Comparison of ENCODE assay signal across 11 mouse cellular contexts in the genomic region with DNA sequence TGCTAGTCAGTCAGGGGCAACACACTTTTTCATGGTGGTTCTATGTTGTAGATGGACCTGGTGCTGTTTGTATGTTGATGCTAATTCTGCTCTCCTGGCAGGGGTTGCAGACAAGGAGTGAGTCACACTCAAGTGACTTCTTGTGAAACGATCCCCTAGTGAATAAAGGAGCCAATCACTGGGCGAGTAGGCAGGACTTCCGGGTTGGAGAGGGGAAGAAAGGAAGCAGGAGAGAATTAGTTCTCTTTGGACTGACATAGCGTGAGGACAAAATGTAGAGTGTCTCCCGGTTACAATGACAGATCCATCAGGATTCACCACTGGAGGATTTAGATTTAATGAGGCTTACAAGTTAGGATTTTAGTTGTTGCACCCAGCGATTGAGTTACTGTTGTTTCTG. TPM values are rescaled to one million over a fixed set of nuclear protein-coding genes. Genes with fewer than 3 reads are reported as not detected.
DNase-seq lines count a peak whose midpoint lies in the region; ATAC-seq and TF ChIP-seq lines count a peak whose summit lies in the region.
"Had no signal": no experiment of that assay in that cellular context is flagged by ENCODE, and none has a peak within 500 bp of the region (broad histone marks: within the 10 kb centered on the region; RNA-seq: fewer than 3 reads in every experiment).

No protein-coding gene starts in this region.

- H3K4me1 ChIP-seq in heart, embryonic 12.5 days (replicated peaks), result peaks cover 57% of the 10 kb centered on the region

- no peak for ATAC-seq in heart, embryonic 12.5 days (ENCODE audit: insufficient number of reproducible peaks, low FRiP score)

- TF ChIP-seq CTCF in gastrocnemius, adult 2 months (IDR thresholded peaks at IDR 0.05), result no peak

- H3K9ac ChIP-seq in heart, embryonic 12.5 days, result no peak overlapping the region
- H3K9ac ChIP-seq: liver, embryonic 15.5 days; neural tube, embryonic 13.5 days had no signal

- H3K27ac ChIP-seq in gastrocnemius, adult 2 months, result peak overlapping the region; percentile 83
- H3K27ac ChIP-seq in heart, embryonic 12.5 days (ENCODE audit: poor library complexity, severe bottlenecking), result 0 out of 2 replicates have a peak overlapping the region, but pooled peaks have one; percentile 99
- peak overlapping the region; percentile 94 for H3K27ac ChIP-seq in macrophage
- H3K27ac ChIP-seq: liver, embryonic 15.5 days; neural tube, embryonic 13.5 days had no signal

- H3K36me3 ChIP-seq in heart, embryonic 12.5 days, result peaks cover 10% of the 10 kb centered on the region
- peaks cover 20% of the 10 kb centered on the region for H3K36me3 ChIP-seq in macrophage (ENCODE audit: inconsistent target)
- H3K36me3 ChIP-seq: liver, embryonic 15.5 days had no signal

- 70% methylated on average over 6 of the region's 6 CpGs for WGBS in heart, embryonic 12.5 days
- 25% methylated on average over 6 of the region's 6 CpGs for WGBS in macrophage (ENCODE audit: missing documents)

- DNase-seq in gastrocnemius, adult 2 months, result peak; percentile 54
- DNase-seq in gastrocnemius, postnatal 10 days, result no peak
- DNase-seq in adrenal gland, postnatal 14 days, result peak; percentile 64
- DNase-seq in retina, embryonic 14.5 days (ENCODE audit: low spot score), result no peak
- DNase-seq in kidney, adult 11 months, result no peak
- DNase-seq in neural tube, embryonic 10.5 days (ENCODE audit: extremely low spot score, low spot score), result no peak
- DNase-seq: embryo, embryonic 11 days had no signal

- peaks cover 92% of the 10 kb centered on the region for H3K79me2 ChIP-seq in macrophage (ENCODE audit: inconsistent target)

- H3K4me2 ChIP-seq in heart, embryonic 12.5 days, result no peak overlapping the region
- H3K4me2 ChIP-seq: liver, embryonic 15.5 days; neural tube, embryonic 13.5 days had no signal

- no peak overlapping the region for H3K4me3 ChIP-seq in gastrocnemius, adult 2 months
- H3K4me3 ChIP-seq in heart, embryonic 12.5 days, result no peak overlapping the region
- H3K4me3 ChIP-seq in macrophage (ENCODE audit: inconsistent target), result no peak overlapping the region
- H3K4me3 ChIP-seq: liver, embryonic 15.5 days; neural tube, embryonic 13.5 days had no signal

- no peaks in the 10 kb centered on the region for H3K27me3 ChIP-seq in heart, embryonic 12.5 days (replicated peaks)
- H3K27me3 ChIP-seq: liver, embryonic 15.5 days; neural tube, embryonic 13.5 days had no signal

- intact Hi-C loops in gastrocnemius, adult 2 months (cut with DNase I), result loop anchor here (5.0 kb wide), 1 partner anchor 38 kb away; the partner anchor contains the start of genes Haus8 and Myo9b

- H3K9me3 ChIP-seq in heart, embryonic 12.5 days (replicated peaks), result no peaks in the 10 kb centered on the region
- H3K9me3 ChIP-seq: liver, embryonic 15.5 days; neural tube, embryonic 13.5 days had no signal

RNA-seq across cellular contexts. Expression of gene Haus8, which starts 37.7 kb away (rescaled TPM):
- 1 to 10 TPM; 5.5 to 7.9 TPM for total RNA-seq in gastrocnemius, adult 2 months (2021)
- total RNA-seq in gastrocnemius, postnatal 10 days (2021), result 10 to 100 TPM; 10.0 to 10.3 TPM
- total RNA-seq in adrenal gland, postnatal 14 days (2021), result 13.6 and 16.5 TPM in 2 replicates
- 131 and 132 TPM in 2 replicates for polyA plus RNA-seq in heart, embryonic 12.5 days (2016; fragmentation: Nextera tagmentation; extraction: Ambion mirVana)
- 10 to 100 TPM in 25 of 26 experiments, 1 to 10 TPM in 1; 3.3 to 96.5 (median 47.3) TPM for total RNA-seq in macrophage (2018; cell fraction: chromatin; rRNA removed)
- 10 to 100 TPM; 25.2 to 59.1 (median 38.7) TPM for total RNA-seq in macrophage (2018; cell fraction: cytosol; rRNA removed)
- total RNA-seq in macrophage (2018; cell fraction: nucleus; rRNA removed), result 10 to 100 TPM in 25 of 26 experiments, 1 to 10 TPM in 1; 8.6 to 61.0 (median 33.6) TPM
- polyA plus RNA-seq in macrophage (2018), result 38.3 to 72.4 TPM (median 41.3 TPM) in 3 replicates

RNA-seq across cellular contexts. Expression of gene Myo9b, which starts 37.9 kb away (rescaled TPM):
- 1 to 10 TPM; 6.1 to 9.3 TPM for total RNA-seq in gastrocnemius, adult 2 months (2021)
- 10 to 100 TPM; 17.6 to 25.9 TPM for total RNA-seq in gastrocnemius, postnatal 10 days (2021)
- 30.6 and 41.0 TPM in 2 replicates for total RNA-seq in adrenal gland, postnatal 14 days (2021)
- polyA plus RNA-seq in heart, embryonic 12.5 days (2016; fragmentation: Nextera tagmentation; extraction: Ambion mirVana), result 28.1 and 29.1 TPM in 2 replicates
- 100 to 1,000 TPM; 236 to 753 (median 362) TPM for total RNA-seq in macrophage (2018; cell fraction: chromatin; rRNA removed)
- total RNA-seq in macrophage (2018; cell fraction: cytosol; rRNA removed), result 100 to 1,000 TPM in 21 of 26 experiments, 10 to 100 TPM in 5; 78.0 to 159 (median 121) TPM
- total RNA-seq in macrophage (2018; cell fraction: nucleus; rRNA removed), result 100 to 1,000 TPM; 161 to 375 (median 242) TPM
- 89.8 to 105 TPM (median 97.3 TPM) in 3 replicates for polyA plus RNA-seq in macrophage (2018)

RNA-seq across cellular contexts. Expression of gene Use1, which starts 56.2 kb away (rescaled TPM):
- 100 to 1,000 TPM in 1 of 2 experiments, 10 to 100 TPM in 1; 79.7 to 104 TPM for total RNA-seq in gastrocnemius, adult 2 months (2021)
- total RNA-seq in gastrocnemius, postnatal 10 days (2021), result 100 to 1,000 TPM; 124 to 132 TPM
- total RNA-seq in adrenal gland, postnatal 14 days (2021), result 165 and 179 TPM in 2 replicates
- polyA plus RNA-seq in heart, embryonic 12.5 days (2016; fragmentation: Nextera tagmentation; extraction: Ambion mirVana), result 68.6 and 69.9 TPM in 2 replicates
- total RNA-seq in macrophage (2018; cell fraction: chromatin; rRNA removed), result 100 to 1,000 TPM in 16 of 26 experiments, 10 to 100 TPM in 10; 44.5 to 178 (median 118) TPM
- 100 to 1,000 TPM in 20 of 26 experiments, 10 to 100 TPM in 6; 75.1 to 172 (median 110) TPM for total RNA-seq in macrophage (2018; cell fraction: cytosol; rRNA removed)
- total RNA-seq in macrophage (2018; cell fraction: nucleus; rRNA removed), result 100 to 1,000 TPM in 12 of 26 experiments, 10 to 100 TPM in 14; 49.8 to 147 (median 94.9) TPM
- 88.4 to 157 TPM (median 128 TPM) in 3 replicates for polyA plus RNA-seq in macrophage (2018)

Comparison
In these comparisons a context has a peak if more than half of its experiments do, and no peak if none do; other contexts are left out.
1. DNase-seq: peak in gastrocnemius, adult 2 months (single experiment) and adrenal gland, postnatal 14 days (single experiment); none in gastrocnemius, postnatal 10 days (single experiment), retina, embryonic 14.5 days (single experiment), kidney, adult 11 months (single experiment) and neural tube, embryonic 10.5 days (single experiment).
2. Peak in every context shown above with its lines, with median percentiles within 50 percentile points of each other: H3K27ac ChIP-seq.